Mouse (Mus musculus): ENCODE measurements around the gene 6030452D12Rik.

DNA sequence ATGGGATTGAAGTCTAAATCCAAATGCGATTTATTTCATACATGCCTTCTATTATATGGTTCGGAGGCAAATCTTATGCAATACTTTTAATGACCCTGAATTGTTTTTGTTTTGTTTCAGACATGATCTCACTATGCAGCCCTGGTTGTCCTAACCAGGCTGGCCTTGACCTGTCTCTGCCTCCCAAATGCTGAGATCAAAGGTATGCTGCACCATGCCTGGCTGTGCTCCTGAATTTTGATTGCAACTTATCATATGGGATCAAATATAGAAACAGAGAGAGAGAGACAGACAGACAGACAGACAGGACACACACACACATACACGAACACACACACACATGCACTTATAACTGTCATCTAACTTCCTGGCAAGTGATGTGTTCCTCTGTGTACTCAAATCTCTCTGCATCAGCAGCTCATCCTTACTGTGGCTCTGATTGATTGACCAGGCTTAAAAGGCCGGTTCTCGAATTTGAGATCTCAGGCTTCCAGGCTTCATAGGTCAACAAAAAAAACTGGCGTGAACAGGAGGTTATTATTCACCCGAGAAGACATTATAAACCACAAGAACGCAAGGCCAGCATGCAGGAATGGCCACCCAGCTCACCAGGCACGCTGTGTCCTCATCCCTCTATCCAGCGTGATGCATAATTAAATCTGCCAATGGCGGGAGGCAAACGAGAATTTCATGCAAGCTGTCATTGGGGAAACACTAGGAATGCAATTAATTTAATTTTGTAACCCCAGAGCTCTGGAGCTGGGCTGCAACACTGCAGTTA is 47.4 kb upstream of the 6030452D12Rik start:
- TF ChIP-seq GATA1 (IDR thresholded peaks at IDR 0.05; ENCODE audit: low read length) (no peak), TAL1 (IDR thresholded peaks at IDR 0.05; ENCODE audit: low read length) (no peak)

All from erythroblast, embryonic 14.5 days (primary cell).